Mouse (Mus musculus) embryonic facial prominence, embryonic 13.5 days (tissue): ENCODE measurements around the gene Cenpv. TPM values are rescaled to one million over a fixed set of nuclear protein-coding genes. Genes with fewer than 3 reads are reported as not detected.

Experiments
- ATAC-seq: fragments of 200-750 bp; cut with Nextera tagmentation; 2 replicates; pipeline ENCODE4 v1.8.0; 2017; ENCODE audit warnings: low read depth; ENCODE audit not compliant: insufficient number of reproducible peaks, insufficient read depth, low FRiP score, low TSS enrichment
- H3K27ac ChIP-seq: fragments of 300-500 bp; sonication (generic); 2 replicates; pipeline ENCODE4 v1.5.1; 2015; ENCODE audit warnings: moderate library complexity, mild to moderate bottlenecking, inconsistent platforms
- H3K27me3 ChIP-seq: fragments of 300-500 bp; sonication (generic); 2 replicates; pipeline ENCODE4 v1.6.1; 2015; ENCODE audit warnings: mild to moderate bottlenecking, inconsistent platforms
- H3K36me3 ChIP-seq: fragments of 300-500 bp; sonication (generic); 2 replicates; pipeline ENCODE4 v1.6.1; 2015; ENCODE audit warnings: mild to moderate bottlenecking, inconsistent platforms
- H3K4me1 ChIP-seq: fragments of 300-500 bp; sonication (generic); 2 replicates; pipeline ENCODE4 v1.6.1; 2015; ENCODE audit warnings: inconsistent platforms
- H3K4me2 ChIP-seq: fragments of 300-500 bp; sonication (generic); 2 replicates; pipeline ENCODE4 v1.6.1; 2015; ENCODE audit warnings: moderate library complexity, mild to moderate bottlenecking, inconsistent platforms
- H3K4me3 ChIP-seq: fragments of 300-500 bp; sonication (generic); 2 replicates; pipeline ENCODE4 v1.5.1; 2015; ENCODE audit warnings: mild to moderate bottlenecking, inconsistent platforms
- H3K9ac ChIP-seq: fragments of 300-500 bp; sonication (generic); 2 replicates; pipeline ENCODE4 v1.6.1; 2015; ENCODE audit warnings: mild to moderate bottlenecking, inconsistent platforms
- H3K9me3 ChIP-seq: fragments of 300-500 bp; sonication (generic); 2 replicates; pipeline ENCODE4 v1.6.1; 2016; ENCODE audit warnings: inconsistent platforms
- WGBS: fragments of 180-500 bp; shearing (Covaris S2); methylation state at CpG from one replicate; pipeline ENCODE4 v1.1.7; 2015; ENCODE audit warnings: mixed read lengths; 5-methylcytosine and 5-hydroxymethylcytosine counted together
- polyA plus RNA-seq: library from polyadenylated mRNA; unstranded; fragments of >200 nt; fragmentation: Nextera tagmentation; extraction: Ambion mirVana; gene quantifications from 2 replicates; pipeline ENCODE4 v1.2.1, GENCODE M21; 2015

Gene Cenpv
- polyA plus RNA-seq, 1 experiment from 2014 or later = 41.1 TPM

- Histone ChIP-seq H3K4me1 (peaks cover 31% of the 10 kb centered on the region), H3K4me2 (peak overlapping the region; percentile 91), H3K4me3 (peak overlapping the region; percentile 51), H3K27me3 (no peaks in the 10 kb centered on the region), H3K27ac (no peak overlapping the region), H3K9ac (peak overlapping the region; percentile 63), H3K36me3 (peaks cover 24% of the 10 kb centered on the region), H3K9me3 (no peaks in the 10 kb centered on the region)
- 37% methylated on average over 1 of the region's 1 CpGs for WGBS
- ATAC-seq = no peak
These were observed 14.1 kb upstream of the Cenpv start for GRCm38 (mm10) chr11:62553186-62553585.

- peak overlapping the region; percentile 99 for H3K27ac ChIP-seq
- H3K4me1 ChIP-seq = peaks cover 28% of the 10 kb centered on the region
- H3K36me3 ChIP-seq = peaks cover 24% of the 10 kb centered on the region
- H3K27me3 ChIP-seq = no peaks in the 10 kb centered on the region
- peak overlapping the region; percentile 84 for H3K9ac ChIP-seq
- no peaks in the 10 kb centered on the region for H3K9me3 ChIP-seq
- WGBS = under 1% methylated on average over 58 of the region's 58 CpGs
- H3K4me2 ChIP-seq = peak overlapping the region; percentile 84
- ATAC-seq = peak; percentile 83
- peak overlapping the region; percentile 65 for H3K4me3 ChIP-seq
These were observed 12.4 kb upstream of the Cenpv start for GRCm38 (mm10) chr11:62551226-62552119.

- peak within 1 kb of the TSS; percentile 65 for H3K4me3 ChIP-seq
- peak within 1 kb of the TSS; percentile 84 for H3K4me2 ChIP-seq
- H3K9me3 ChIP-seq = no peaks in the 10 kb centered on the region
- H3K36me3 ChIP-seq = peaks cover 24% of the 10 kb centered on the region
- H3K9ac ChIP-seq = peak within 1 kb of the TSS; percentile 96
- H3K27me3 ChIP-seq = no peaks in the 10 kb centered on the region
- H3K27ac ChIP-seq = peak within 1 kb of the TSS; percentile 99
- peak; percentile 97 for ATAC-seq
- H3K4me1 ChIP-seq = peaks cover 28% of the 10 kb centered on the region
- under 1% methylated on average over 40 of the region's 40 CpGs for WGBS
These were observed 11.7 kb upstream of the Cenpv start, which contains the start of gene Ubb for GRCm38 (mm10) chr11:62550727-62551225. TSS of gene Ubb (plus strand) at chr11:62551171.

GRCm38 (mm10) chr11:62550227-62550685, 11.2 kb upstream of the Cenpv start:
- Histone ChIP-seq H3K27me3 (no peaks in the 10 kb centered on the region), H3K9me3 (no peaks in the 10 kb centered on the region), H3K36me3 (peaks cover 21% of the 10 kb centered on the region), H3K4me2 (peak overlapping the region; percentile 84), H3K9ac (peak overlapping the region; percentile 96), H3K4me3 (peak overlapping the region; percentile 65), H3K4me1 (peaks cover 28% of the 10 kb centered on the region), H3K27ac (peak overlapping the region; percentile 99)
- WGBS = 2% methylated on average over 11 of the region's 11 CpGs
- peak; percentile 26; the same call in 1 of the 2 replicates for ATAC-seq

GRCm38 (mm10) chr11:62549782-62550181, 10.7 kb upstream of the Cenpv start:
- Histone ChIP-seq H3K4me1 (peaks cover 23% of the 10 kb centered on the region), H3K27ac (peak overlapping the region; percentile 99), H3K9me3 (no peaks in the 10 kb centered on the region), H3K4me3 (peak overlapping the region; percentile 65), H3K27me3 (no peaks in the 10 kb centered on the region), H3K9ac (peak overlapping the region; percentile 96), H3K36me3 (peaks cover 16% of the 10 kb centered on the region), H3K4me2 (peak overlapping the region; percentile 84)
- no peak for ATAC-seq
- 19% methylated on average over 5 of the region's 5 CpGs for WGBS

GRCm38 (mm10) chr11:62543991-62544390, 4.9 kb upstream of the Cenpv start:
- H3K9ac ChIP-seq = no peak overlapping the region
- no peak overlapping the region for H3K4me2 ChIP-seq
- H3K4me3 ChIP-seq = no peak overlapping the region
- H3K27ac ChIP-seq = no peak overlapping the region
- no peaks in the 10 kb centered on the region for H3K36me3 ChIP-seq
- 92% methylated on average over 3 of the region's 3 CpGs for WGBS
- H3K27me3 ChIP-seq = peaks cover 15% of the 10 kb centered on the region
- no peaks in the 10 kb centered on the region for H3K9me3 ChIP-seq
- H3K4me1 ChIP-seq = peaks cover 4% of the 10 kb centered on the region
- no peak for ATAC-seq

GRCm38 (mm10) chr11:62541581-62541980, 2.5 kb upstream of the Cenpv start:
- no peak for ATAC-seq
- WGBS = 74% methylated on average over 8 of the region's 8 CpGs

GRCm38 (mm10) chr11:62540969-62541368, 1.9 kb upstream of the Cenpv start:
- Histone ChIP-seq H3K4me3 (no peak overlapping the region), H3K9ac (no peak overlapping the region), H3K4me2 (no peak overlapping the region), H3K27me3 (peaks cover 18% of the 10 kb centered on the region), H3K36me3 (no peaks in the 10 kb centered on the region), H3K27ac (no peak overlapping the region), H3K4me1 (peaks cover 4% of the 10 kb centered on the region), H3K9me3 (no peaks in the 10 kb centered on the region)
- 67% methylated on average over 2 of the region's 2 CpGs for WGBS
- ATAC-seq = no peak

More at GRCm38 (mm10) chr11:62541581-62541980, 2.5 kb upstream of the Cenpv start:
- no peak overlapping the region for H3K9ac ChIP-seq
- no peaks in the 10 kb centered on the region for H3K9me3 ChIP-seq
- H3K4me3 ChIP-seq = no peak overlapping the region
- no peak overlapping the region for H3K27ac ChIP-seq
- H3K4me2 ChIP-seq = no peak overlapping the region
- H3K27me3 ChIP-seq = peaks cover 18% of the 10 kb centered on the region
- no peaks in the 10 kb centered on the region for H3K36me3 ChIP-seq
- peaks cover 4% of the 10 kb centered on the region for H3K4me1 ChIP-seq

- ATAC-seq = no peak
- 80% methylated on average over 7 of the region's 7 CpGs for WGBS
- peaks cover 4% of the 10 kb centered on the region for H3K4me1 ChIP-seq
These were observed 1.1 kb upstream of the Cenpv start for GRCm38 (mm10) chr11:62540167-62540566.

GRCm38 (mm10) chr11:62538321-62539088, 556 bp downstream of the Cenpv start:
- under 1% methylated on average over 70 of the region's 73 CpGs for WGBS
- ATAC-seq = no peak
- H3K4me3 ChIP-seq = peak overlapping the region; percentile 80

More at GRCm38 (mm10) chr11:62540167-62540566, 1.1 kb upstream of the Cenpv start:
- H3K4me2 ChIP-seq = no peak overlapping the region
- no peak overlapping the region for H3K9ac ChIP-seq
- H3K27ac ChIP-seq = no peak overlapping the region
- no peak overlapping the region for H3K4me3 ChIP-seq
- H3K9me3 ChIP-seq = no peaks in the 10 kb centered on the region
- 0 out of 2 replicates have a peak, but pooled peaks cover 3% of the 10 kb centered on the region for H3K36me3 ChIP-seq
- H3K27me3 ChIP-seq = peaks cover 18% of the 10 kb centered on the region

GRCm38 (mm10) chr11:62537590-62537989, 1.5 kb downstream of the Cenpv start:
- peaks cover 4% of the 10 kb centered on the region for H3K4me1 ChIP-seq
- H3K4me3 ChIP-seq = peak overlapping the region; percentile 80
- H3K27me3 ChIP-seq = peaks cover 18% of the 10 kb centered on the region
- no peaks in the 10 kb centered on the region for H3K9me3 ChIP-seq
- no peak for ATAC-seq
- 31% methylated on average over 7 of the region's 7 CpGs for WGBS
- 0 out of 2 replicates have a peak, but pooled peaks cover 9% of the 10 kb centered on the region for H3K36me3 ChIP-seq
- peak overlapping the region; percentile 93 for H3K4me2 ChIP-seq
- H3K9ac ChIP-seq = 0 out of 2 replicates have a peak overlapping the region, but pooled peaks have one; percentile 55
- peak overlapping the region; percentile 39; the same call in 1 of the 2 replicates for H3K27ac ChIP-seq

More at GRCm38 (mm10) chr11:62538321-62539088, 556 bp downstream of the Cenpv start:
- peak overlapping the region; percentile 91 for H3K9ac ChIP-seq
- peak overlapping the region; percentile 33; the same call in 1 of the 2 replicates for H3K27ac ChIP-seq
- peaks cover 4% of the 10 kb centered on the region for H3K4me1 ChIP-seq
- 0 out of 2 replicates have a peak, but pooled peaks cover 7% of the 10 kb centered on the region for H3K36me3 ChIP-seq
- peak overlapping the region; percentile 93 for H3K4me2 ChIP-seq
- peaks cover 18% of the 10 kb centered on the region for H3K27me3 ChIP-seq
- H3K9me3 ChIP-seq = no peaks in the 10 kb centered on the region
